Mouse (Mus musculus) urinary bladder, postnatal 4 days (tissue): ENCODE results near the gene Hrct1.

Source experiments
- DNase-seq, 2 experiments: peaks; one replicate each; pipeline ENCODE4 v3.0.0; 2021 to 2022; ENCODE audit warnings: low spot score in 2 of 2

Hrct1 gene

GRCm38 (mm10) chr4:43771626-43772025 lies 44.6 kb downstream of the Hrct1 start:
- DNase-seq: no peak

DNA sequence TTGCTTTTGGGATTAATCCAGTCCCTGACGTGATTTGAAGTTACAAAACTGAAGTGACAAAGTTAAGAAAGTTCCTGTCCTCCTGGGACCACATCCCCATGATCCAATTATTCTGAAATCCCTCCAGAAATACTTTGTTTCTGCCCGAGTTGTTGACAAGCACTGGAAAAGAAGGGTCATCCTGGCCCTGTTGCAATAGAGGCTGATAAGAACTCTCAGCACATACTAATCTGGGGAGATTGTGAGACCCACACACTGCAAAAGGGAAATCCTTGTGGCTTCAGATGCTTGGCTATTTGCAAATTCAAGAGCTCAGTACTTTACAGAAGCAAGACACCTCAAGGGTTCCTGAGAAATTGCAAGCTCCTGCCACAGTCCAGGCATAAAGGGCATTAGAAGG lies 45.3 kb downstream of the Hrct1 start:
- no peak for DNase-seq
